Mouse (Mus musculus) embryonic facial prominence, embryonic 10.5 days (tissue): Measurements from ENCODE around the gene Hoxb6. TPM values are rescaled to one million over a fixed set of nuclear protein-coding genes. Genes with fewer than 3 reads are reported as not detected.
A peak's percentile ranks its signal among the peaks of the same experiment; 100 is the strongest.

Source experiments
- DNase-seq: peaks from one replicate; pipeline ENCODE4 v3.0.0-alpha.2; 2017; ENCODE audit warnings: low spot score
- H3K27ac ChIP-seq: fragments of 300-500 bp; sonication (generic); replicated peaks from 2 replicates; pipeline ENCODE4 v1.5.1; 2016; ENCODE audit warnings: mild to moderate bottlenecking
- H3K27me3 ChIP-seq: fragments of 300-500 bp; sonication (generic); replicated peaks from 2 replicates; pipeline ENCODE4 v1.6.1; 2016; ENCODE audit warnings: low read depth, mild to moderate bottlenecking; ENCODE audit not compliant: poor library complexity, severe bottlenecking
- H3K36me3 ChIP-seq: fragments of 300-500 bp; sonication (generic); replicated peaks from 2 replicates; pipeline ENCODE4 v1.6.1; 2016; ENCODE audit warnings: mild to moderate bottlenecking, moderate library complexity
- H3K4me1 ChIP-seq: fragments of 300-500 bp; sonication (generic); 2 replicates; pipeline ENCODE4 v1.6.1; 2016
- H3K4me3 ChIP-seq: fragments of 300-500 bp; sonication (generic); 2 replicates; pipeline ENCODE4 v1.5.1; 2016; ENCODE audit warnings: mild to moderate bottlenecking, moderate library complexity
- H3K9me3 ChIP-seq: fragments of 300-500 bp; sonication (generic); 2 replicates; pipeline ENCODE4 v1.6.1; 2016; ENCODE audit warnings: mild to moderate bottlenecking
- WGBS: fragments of 180-500 bp; shearing (Covaris S2); methylation state at CpG from one replicate; pipeline ENCODE4 v1.1.7; 2016; 5-methylcytosine and 5-hydroxymethylcytosine counted together
- polyA plus RNA-seq: library from polyadenylated mRNA; unstranded; fragments of >200 nt; fragmentation: Nextera tagmentation; extraction: Ambion mirVana; gene quantifications from 2 replicates; pipeline ENCODE4 v1.2.1, GENCODE M21; 2016

Gene Hoxb6
- polyA plus RNA-seq, 1 experiment from 2014 or later: not detected

GRCm38 (mm10) chr11:96301837-96302236 lies 9.6 kb downstream of the Hoxb6 start:
- Histone ChIP-seq H3K27me3 (peaks cover 100% of the 10 kb centered on the region), H3K4me3 (no peak overlapping the region), H3K4me1 (peaks cover 21% of the 10 kb centered on the region), H3K27ac (no peak overlapping the region), H3K36me3 (no peaks in the 10 kb centered on the region), H3K9me3 (no peaks in the 10 kb centered on the region)
- under 1% methylated on average over 15 of the region's 15 CpGs for WGBS
- DNase-seq: no peak

DNA sequence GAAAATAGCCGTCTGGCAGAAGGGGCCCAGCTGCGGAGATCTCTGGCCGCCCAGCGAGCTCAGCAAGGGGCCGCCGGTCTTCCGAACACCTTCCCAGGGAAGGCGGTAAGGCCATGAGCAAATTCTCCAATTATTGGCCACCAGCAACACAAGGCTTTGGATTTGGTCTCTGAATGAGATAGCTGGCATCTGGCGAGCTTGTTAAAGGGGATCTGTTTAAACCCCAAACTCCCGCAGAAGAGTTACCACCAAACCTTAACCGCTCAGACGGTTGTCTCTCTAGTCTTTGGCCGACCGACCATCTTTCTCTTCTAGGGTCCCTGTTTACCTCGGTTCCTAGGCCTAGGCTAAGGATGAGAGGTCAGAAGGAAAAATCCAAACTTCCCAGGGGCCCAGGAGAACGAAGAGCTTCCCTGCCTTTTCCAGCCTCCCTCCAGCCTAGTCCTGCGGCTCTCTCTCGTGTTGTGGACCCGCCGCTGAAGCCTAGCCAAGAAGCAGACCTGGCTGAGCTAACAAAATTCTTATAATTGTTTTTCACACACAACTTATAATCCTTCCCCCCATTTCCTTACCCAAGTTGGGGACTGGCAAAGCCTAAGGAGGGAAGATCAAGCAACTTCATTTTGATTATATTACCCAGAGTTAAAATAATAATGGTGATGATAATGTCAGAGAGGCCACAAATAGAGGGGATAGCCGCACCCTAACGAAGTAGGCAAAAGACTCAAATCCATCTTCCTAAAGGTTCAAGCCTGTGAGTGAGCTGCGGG lies 10.3 kb downstream of the Hoxb6 start:
- Histone ChIP-seq H3K27me3 (peaks cover 100% of the 10 kb centered on the region), H3K4me3 (no peak overlapping the region), H3K9me3 (no peaks in the 10 kb centered on the region), H3K4me1 (peaks cover 21% of the 10 kb centered on the region), H3K27ac (no peak overlapping the region), H3K36me3 (no peaks in the 10 kb centered on the region)
- DNase-seq: no peak
- WGBS: 4% methylated on average over 23 of the region's 23 CpGs

DNA sequence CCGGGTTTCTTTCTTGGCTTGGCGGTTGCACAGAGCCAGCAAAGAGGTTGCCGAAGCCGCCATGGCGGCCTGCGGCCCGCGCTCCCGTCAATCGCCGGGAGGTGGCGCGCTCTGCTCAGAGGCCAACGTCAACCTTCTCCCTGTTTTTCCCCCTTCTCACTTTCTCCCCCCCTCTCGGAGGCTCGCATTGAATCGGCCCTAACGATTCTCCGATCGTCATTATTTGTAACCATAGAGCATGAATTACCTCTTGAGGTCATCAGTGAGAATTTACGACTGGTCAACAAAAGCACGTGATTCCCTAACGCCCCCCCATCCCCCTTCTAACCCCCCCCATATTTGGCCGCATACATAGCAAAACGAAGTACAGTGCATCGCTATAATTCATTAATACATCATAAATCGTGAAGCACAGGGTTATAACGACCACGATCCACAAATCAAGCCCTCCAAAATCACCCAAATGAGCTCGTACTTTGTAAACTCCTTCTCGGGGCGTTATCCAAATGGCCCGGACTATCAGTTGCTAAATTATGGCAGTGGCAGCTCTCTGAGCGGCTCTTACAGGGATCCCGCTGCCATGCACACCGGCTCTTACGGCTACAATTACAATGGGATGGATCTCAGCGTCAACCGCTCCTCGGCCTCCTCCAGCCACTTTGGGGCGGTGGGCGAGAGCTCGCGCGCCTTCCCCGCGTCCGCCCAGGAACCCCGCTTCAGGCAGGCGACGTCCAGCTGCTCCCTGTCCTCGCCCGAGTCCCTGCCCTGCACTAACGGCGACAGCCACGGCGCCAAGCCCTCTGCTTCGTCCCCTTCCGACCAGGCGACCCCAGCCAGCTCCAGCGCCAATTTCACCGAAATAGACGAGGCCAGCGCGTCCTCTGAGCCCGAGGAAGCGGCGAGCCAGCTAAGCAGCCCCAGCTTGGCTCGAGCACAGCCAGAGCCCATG lies 11.1 kb downstream of the Hoxb6 start, which contains the start of gene Hoxb5:
Gene Hoxb5, plus strand, starts transcription at position 186 of the 949 bp plus-strand sequence.
- no peaks in the 10 kb centered on the region for H3K36me3 ChIP-seq
- peak; percentile 89 for DNase-seq
- H3K4me1 ChIP-seq: peaks cover 21% of the 10 kb centered on the region
- no peaks in the 10 kb centered on the region for H3K9me3 ChIP-seq
- peaks cover 100% of the 10 kb centered on the region for H3K27me3 ChIP-seq
- no peak within 1 kb of the TSS for H3K27ac ChIP-seq
- WGBS: 1% methylated on average over 69 of the region's 69 CpGs
- peak within 1 kb of the TSS; percentile 27 for H3K4me3 ChIP-seq

DNA sequence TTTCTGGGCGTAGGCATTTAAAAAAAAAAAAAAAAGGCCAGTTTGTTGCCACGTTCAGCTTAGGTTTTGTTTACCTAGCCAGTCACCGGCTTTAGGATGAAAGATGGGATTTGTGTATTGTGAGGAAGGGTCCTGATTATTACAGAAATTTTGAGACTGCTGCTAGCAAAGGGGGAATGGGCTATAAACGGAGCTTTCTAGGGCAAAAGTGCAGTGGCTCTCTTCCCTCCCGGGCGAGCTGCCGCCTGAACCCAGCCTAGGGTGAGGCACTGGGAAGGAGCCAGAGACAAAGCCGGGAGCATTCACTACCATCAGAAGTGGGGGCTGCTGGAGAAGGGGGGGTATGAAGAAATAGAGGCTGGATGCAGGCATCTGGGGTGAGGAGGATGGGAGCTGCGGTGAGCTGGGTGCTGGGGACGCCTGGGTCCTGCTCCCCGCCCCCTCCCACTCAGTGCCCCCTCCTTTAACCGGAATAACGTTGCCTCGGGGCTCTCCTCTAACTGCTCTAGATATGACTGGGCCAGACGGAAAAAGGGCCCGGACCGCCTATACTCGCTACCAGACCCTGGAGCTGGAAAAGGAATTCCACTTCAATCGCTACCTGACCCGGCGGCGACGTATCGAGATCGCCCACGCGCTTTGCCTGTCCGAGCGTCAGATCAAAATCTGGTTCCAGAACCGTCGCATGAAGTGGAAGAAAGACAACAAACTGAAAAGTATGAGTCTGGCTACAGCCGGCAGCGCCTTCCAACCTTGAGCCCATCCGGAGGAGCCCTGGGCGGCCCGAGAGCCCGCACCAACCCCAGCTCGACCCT lies 12.3 kb downstream of the Hoxb6 start:
- 1% methylated on average over 38 of the region's 38 CpGs for WGBS
- Histone ChIP-seq H3K36me3 (no peaks in the 10 kb centered on the region), H3K27me3 (peaks cover 100% of the 10 kb centered on the region), H3K27ac (no peak overlapping the region), H3K4me3 (no peak overlapping the region), H3K4me1 (peaks cover 16% of the 10 kb centered on the region), H3K9me3 (no peaks in the 10 kb centered on the region)
- no peak for DNase-seq

DNA sequence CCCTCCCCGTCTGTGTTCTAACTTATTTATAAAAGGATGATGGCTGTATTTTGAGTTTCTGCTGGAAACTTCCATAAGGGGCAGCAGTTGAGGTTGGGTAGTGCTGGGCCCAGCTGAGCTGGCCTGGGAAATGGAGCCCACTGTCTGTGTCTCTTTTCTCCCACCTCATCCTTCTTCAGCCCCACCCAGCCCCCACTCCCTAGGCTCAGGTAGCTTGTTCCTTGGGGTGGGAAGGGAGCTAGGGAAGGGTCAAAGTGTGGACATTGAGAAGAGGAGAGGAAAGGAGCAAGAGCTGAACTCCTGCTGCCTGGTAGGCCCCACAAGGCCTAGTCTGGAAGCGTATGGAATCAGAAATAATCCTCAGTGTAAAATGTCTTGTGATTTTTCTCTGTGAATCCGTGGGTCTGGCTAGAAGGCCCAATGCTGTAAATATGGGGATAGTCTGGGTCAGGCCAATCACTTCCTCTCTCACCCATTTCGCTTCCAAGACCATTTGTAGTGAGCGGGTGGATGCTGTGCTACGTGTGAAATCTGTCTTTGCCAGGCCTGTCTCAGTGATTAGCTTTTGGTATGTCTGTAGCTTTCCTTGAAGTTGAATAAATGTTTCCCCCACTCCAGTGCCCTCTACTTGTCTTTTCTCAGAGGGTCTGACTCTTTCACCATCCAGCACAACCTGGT lies 13.4 kb downstream of the Hoxb6 start:
- Histone ChIP-seq H3K4me3 (no peak overlapping the region), H3K27me3 (peaks cover 100% of the 10 kb centered on the region), H3K4me1 (peaks cover 11% of the 10 kb centered on the region), H3K36me3 (no peaks in the 10 kb centered on the region), H3K9me3 (no peaks in the 10 kb centered on the region), H3K27ac (no peak overlapping the region)
- 11% methylated on average over 6 of the region's 6 CpGs for WGBS
- DNase-seq: no peak

DNA sequence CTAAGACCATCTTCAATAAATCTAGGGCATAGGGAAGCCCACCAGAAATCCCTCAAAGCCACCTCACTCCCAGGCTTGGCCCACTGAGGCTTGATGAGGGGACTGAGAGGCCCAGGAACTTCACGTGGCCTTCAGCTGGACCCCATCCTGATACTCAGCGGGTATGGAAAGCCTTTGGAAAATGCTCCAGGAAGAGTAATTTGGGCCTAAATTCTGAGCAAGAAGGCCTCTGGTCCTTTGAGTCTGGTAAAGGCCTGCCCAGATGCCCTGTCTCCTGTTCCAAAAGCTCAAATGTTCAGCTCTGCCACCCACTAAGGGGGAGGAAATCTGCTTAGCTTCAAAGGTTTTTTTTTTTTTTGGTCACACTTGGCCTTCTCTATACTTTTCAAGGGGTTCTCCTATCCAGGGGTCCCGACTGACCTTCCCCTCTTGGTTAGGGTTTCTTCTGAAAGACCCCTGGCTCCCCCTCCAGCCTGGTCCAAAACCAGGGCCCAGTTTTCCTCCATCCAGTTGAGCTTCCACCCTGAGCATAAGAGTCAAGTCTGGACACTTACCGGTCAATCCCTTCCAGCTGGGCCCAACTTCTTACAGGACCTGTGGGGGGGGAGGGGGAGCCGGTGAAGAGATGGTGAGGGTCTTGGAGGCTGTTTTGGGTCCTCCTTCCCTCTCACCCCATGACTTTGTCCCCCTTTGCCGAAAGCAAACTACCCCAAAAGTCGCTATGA lies 14.1 kb downstream of the Hoxb6 start:
- Histone ChIP-seq H3K27me3 (peaks cover 100% of the 10 kb centered on the region), H3K4me1 (peaks cover 7% of the 10 kb centered on the region), H3K36me3 (no peaks in the 10 kb centered on the region), H3K9me3 (no peaks in the 10 kb centered on the region), H3K27ac (no peak overlapping the region), H3K4me3 (no peak overlapping the region)
- WGBS: 5% methylated on average over 7 of the region's 7 CpGs
- no peak for DNase-seq

GRCm38 (mm10) chr11:96306908-96307269 lies 14.6 kb downstream of the Hoxb6 start:
- WGBS: 3% methylated on average over 13 of the region's 13 CpGs
- Histone ChIP-seq H3K4me3 (no peak overlapping the region), H3K27me3 (peaks cover 100% of the 10 kb centered on the region), H3K4me1 (peaks cover 11% of the 10 kb centered on the region), H3K36me3 (no peaks in the 10 kb centered on the region), H3K27ac (no peak overlapping the region), H3K9me3 (no peaks in the 10 kb centered on the region)
- no peak for DNase-seq

- DNase-seq: no peak
- H3K36me3 ChIP-seq: no peaks in the 10 kb centered on the region
- H3K4me1 ChIP-seq: peaks cover 8% of the 10 kb centered on the region; the same call in 1 of the 2 replicates
- H3K4me3 ChIP-seq: no peak overlapping the region
- 10% methylated on average over 4 of the region's 4 CpGs for WGBS
- H3K27ac ChIP-seq: no peak overlapping the region
- peaks cover 100% of the 10 kb centered on the region for H3K27me3 ChIP-seq
- H3K9me3 ChIP-seq: no peaks in the 10 kb centered on the region
These were observed 16.5 kb downstream of the Hoxb6 start for GRCm38 (mm10) chr11:96308763-96309162.

GRCm38 (mm10) chr11:96309288-96309687 lies 17.0 kb downstream of the Hoxb6 start:
- Histone ChIP-seq H3K4me1 (peaks cover 7% of the 10 kb centered on the region; the same call in 1 of the 2 replicates), H3K36me3 (no peaks in the 10 kb centered on the region), H3K9me3 (no peaks in the 10 kb centered on the region), H3K27me3 (peaks cover 100% of the 10 kb centered on the region), H3K4me3 (no peak overlapping the region), H3K27ac (no peak overlapping the region)
- no peak for DNase-seq
- WGBS: 6% methylated on average over 4 of the region's 4 CpGs

DNA sequence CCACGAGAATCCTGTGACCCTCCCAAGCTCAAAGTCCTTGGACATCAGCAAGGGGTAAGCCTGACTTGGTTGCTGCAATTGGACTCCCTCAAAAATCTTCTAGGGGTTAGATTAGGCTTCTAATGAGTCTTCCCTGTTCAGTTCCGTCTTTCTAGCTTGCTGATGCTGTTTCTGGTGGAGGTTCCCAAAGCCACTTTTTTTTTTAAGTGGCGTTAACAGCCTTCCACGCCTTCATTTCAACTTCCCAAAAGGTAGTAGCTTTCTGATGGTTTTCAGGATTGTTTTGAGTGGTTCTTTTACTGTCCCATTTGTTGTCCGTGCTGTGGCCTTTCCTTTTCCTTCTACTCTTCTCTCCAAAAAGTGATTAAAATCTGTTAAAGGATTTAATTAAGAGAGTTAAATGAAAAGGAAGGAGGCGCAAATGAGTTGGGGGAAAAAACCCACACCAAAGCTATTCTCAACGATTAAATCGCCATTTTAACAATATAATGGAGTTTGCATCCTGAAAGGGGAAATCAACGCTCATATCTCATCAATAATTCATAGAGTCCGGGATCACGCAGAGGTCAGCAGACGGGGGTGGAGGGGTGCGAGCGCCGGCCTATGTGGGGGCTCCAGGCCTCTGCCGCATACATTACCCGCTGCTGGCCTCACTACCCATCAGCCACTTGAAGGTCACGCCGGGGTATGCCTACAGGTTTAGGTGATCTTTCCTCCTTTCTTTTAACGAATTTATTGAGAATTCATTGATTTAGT lies 18.1 kb downstream of the Hoxb6 start:
- no peak for DNase-seq
- Histone ChIP-seq H3K4me3 (no peak overlapping the region), H3K27ac (no peak overlapping the region), H3K27me3 (peaks cover 100% of the 10 kb centered on the region), H3K4me1 (peaks cover 7% of the 10 kb centered on the region; the same call in 1 of the 2 replicates), H3K36me3 (no peaks in the 10 kb centered on the region), H3K9me3 (no peaks in the 10 kb centered on the region)
- WGBS: 4% methylated on average over 20 of the region's 20 CpGs

- DNase-seq: no peak
- no peak overlapping the region for H3K27ac ChIP-seq
- WGBS: 6% methylated on average over 6 of the region's 6 CpGs
- peak overlapping the region; percentile 36; the same call in 1 of the 2 replicates for H3K4me3 ChIP-seq
- no peaks in the 10 kb centered on the region for H3K36me3 ChIP-seq
- H3K27me3 ChIP-seq: peaks cover 100% of the 10 kb centered on the region
- peaks cover 7% of the 10 kb centered on the region; the same call in 1 of the 2 replicates for H3K4me1 ChIP-seq
- no peaks in the 10 kb centered on the region for H3K9me3 ChIP-seq
These were observed 18.8 kb downstream of the Hoxb6 start for GRCm38 (mm10) chr11:96311097-96311496.
